Mouse (Mus musculus) stomach, embryonic 16.5 days (tissue): ENCODE measurements around the gene Clasp1. TPM values are rescaled to one million over a fixed set of nuclear protein-coding genes. Genes with fewer than 3 reads are reported as not detected.

Experiments
- ATAC-seq: fragments of 200-750 bp; cut with Nextera tagmentation; 2 replicates; pipeline ENCODE4 v1.8.0; 2017; ENCODE audit warnings: moderate number of reproducible peaks, moderate TSS enrichment; ENCODE audit not compliant: insufficient read depth, low FRiP score
- H3K27ac ChIP-seq: fragments of 300-500 bp; sonication (generic); 2 replicates; pipeline ENCODE4 v1.5.1; 2014; ENCODE audit warnings: low read length
- H3K27me3 ChIP-seq: fragments of 300-500 bp; sonication (generic); 2 replicates; pipeline ENCODE4 v1.6.1; 2014; ENCODE audit warnings: low read length, control low read depth, mixed read lengths; ENCODE audit not compliant: control insufficient read depth, insufficient read depth
- H3K36me3 ChIP-seq: fragments of 300-500 bp; sonication (generic); 2 replicates; pipeline ENCODE4 v1.6.1; 2014; ENCODE audit warnings: low read length; ENCODE audit not compliant: control insufficient read depth, insufficient read depth
- H3K4me1 ChIP-seq: fragments of 300-500 bp; sonication (generic); 2 replicates; pipeline ENCODE4 v1.6.1; 2014; ENCODE audit warnings: low read length, control low read depth, mixed read lengths; ENCODE audit not compliant: control insufficient read depth, insufficient read depth
- H3K4me2 ChIP-seq: fragments of 300-500 bp; sonication (generic); 2 replicates; pipeline ENCODE4 v1.6.1; 2014; ENCODE audit warnings: low read depth, low read length, mixed read lengths
- H3K4me3 ChIP-seq: fragments of 300-500 bp; sonication (generic); replicated peaks from 2 replicates; pipeline ENCODE4 v1.5.1; 2014; ENCODE audit warnings: mild to moderate bottlenecking, low read length
- H3K9ac ChIP-seq: fragments of 300-500 bp; sonication (generic); 2 replicates; pipeline ENCODE4 v1.6.1; 2014; ENCODE audit warnings: low read length
- H3K9me3 ChIP-seq: fragments of 300-500 bp; sonication (generic); replicated peaks from 2 replicates; pipeline ENCODE4 v1.6.1; 2016; ENCODE audit warnings: low read length, control low read depth; ENCODE audit not compliant: control insufficient read depth
- WGBS: fragments of 180-500 bp; shearing (Covaris S2); extraction: QIAGEN DNeasy Blood & Tissue Kit; methylation state at CpG from one replicate; pipeline ENCODE4 v1.1.7; 2014; 5-methylcytosine and 5-hydroxymethylcytosine counted together
- polyA plus RNA-seq: library from polyadenylated mRNA; unstranded; fragments of >200 nt; fragmentation: Nextera tagmentation; extraction: Ambion mirVana; gene quantifications from 2 replicates; pipeline ENCODE4 v1.2.1, GENCODE M21; 2015

Clasp1 gene
- polyA plus RNA-seq, 1 experiment from 2014 or later: 39.3 TPM

DNA sequence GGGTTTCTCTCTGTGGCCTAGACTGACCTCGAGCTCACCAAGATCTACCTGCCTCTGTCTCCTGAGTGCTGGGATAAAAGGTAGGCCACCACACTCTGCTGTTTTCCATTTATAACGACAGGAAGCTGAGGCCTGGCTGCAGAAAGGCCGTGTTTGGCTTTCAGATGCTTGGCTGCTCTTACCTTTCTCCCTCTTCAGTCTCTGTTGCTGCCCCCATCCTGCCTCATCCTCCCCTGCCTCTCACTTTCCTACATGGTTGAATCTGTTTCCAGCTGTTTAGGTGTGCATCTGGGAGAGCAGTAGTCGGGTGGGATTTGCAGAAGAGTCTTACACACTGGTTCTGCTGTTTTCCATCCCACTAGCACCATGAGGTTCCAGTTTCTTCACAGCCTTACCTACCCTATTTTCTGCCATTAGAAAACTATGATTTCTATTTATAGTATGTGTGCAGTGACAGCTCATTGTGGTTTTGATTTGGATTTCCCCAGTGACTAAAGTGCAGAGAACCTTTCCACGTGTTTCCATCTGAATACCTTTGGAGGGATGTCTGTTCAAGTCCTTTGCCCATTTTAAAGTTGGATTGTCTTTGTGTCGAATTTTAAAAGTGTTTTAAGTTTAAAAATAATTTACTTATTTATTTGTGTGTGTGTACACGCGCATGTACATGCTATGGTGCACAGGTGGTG lies 10.9 kb downstream of the Clasp1 start:
- Histone ChIP-seq H3K27ac (no peak overlapping the region), H3K9ac (no peak overlapping the region), H3K4me1 (no peaks in the 10 kb centered on the region), H3K9me3 (no peaks in the 10 kb centered on the region), H3K36me3 (no peaks in the 10 kb centered on the region), H3K4me3 (no peak overlapping the region), H3K4me2 (no peak overlapping the region), H3K27me3 (no peaks in the 10 kb centered on the region)
- ATAC-seq: no peak
- WGBS: 80% methylated on average over 8 of the region's 8 CpGs

DNA sequence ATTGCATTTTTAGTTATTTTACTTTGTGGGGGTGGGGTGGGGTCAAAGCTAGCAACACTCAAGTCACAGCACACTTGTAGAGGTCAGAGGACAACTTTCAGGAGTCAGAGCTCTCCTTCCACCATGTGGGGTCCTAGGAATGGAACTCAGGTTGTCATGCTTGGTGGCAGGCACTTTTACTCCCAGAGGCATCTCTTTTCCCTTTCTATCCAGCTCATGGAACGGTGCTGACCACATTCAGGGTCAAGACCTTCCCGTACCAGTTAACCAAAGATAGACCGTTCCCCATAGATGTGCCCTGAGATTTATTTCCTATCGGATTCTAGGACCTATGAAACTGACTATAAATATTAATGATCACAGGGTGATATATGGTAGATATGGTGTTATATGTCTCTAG lies 13.1 kb downstream of the Clasp1 start:
- Histone ChIP-seq H3K4me1 (no peaks in the 10 kb centered on the region), H3K36me3 (no peaks in the 10 kb centered on the region), H3K4me2 (no peak overlapping the region), H3K9ac (no peak overlapping the region), H3K27me3 (no peaks in the 10 kb centered on the region), H3K4me3 (no peak overlapping the region), H3K9me3 (no peaks in the 10 kb centered on the region), H3K27ac (no peak overlapping the region)
- 91% methylated on average over 4 of the region's 4 CpGs for WGBS
- no peak for ATAC-seq

DNA sequence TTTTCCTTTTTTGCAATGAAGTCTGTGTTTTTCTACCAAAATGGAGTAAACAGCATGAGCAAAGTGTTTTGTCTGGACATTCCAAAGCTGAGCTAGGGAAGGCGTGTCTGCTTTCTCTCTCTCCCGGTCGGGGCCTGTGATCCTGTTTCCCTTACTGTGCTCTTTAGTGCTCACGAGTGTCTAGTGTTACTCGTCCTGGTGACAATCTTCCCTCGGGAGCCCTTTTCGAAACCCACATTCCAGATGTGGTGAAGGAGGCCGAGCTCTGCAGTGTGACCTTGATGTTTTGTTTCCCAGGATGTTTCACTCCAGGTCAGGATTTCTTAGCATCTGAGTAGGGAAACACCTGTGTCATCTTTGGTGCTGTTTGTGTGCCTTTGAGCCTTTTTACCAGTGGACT lies 13.7 kb downstream of the Clasp1 start:
- no peak overlapping the region for H3K4me3 ChIP-seq
- no peaks in the 10 kb centered on the region for H3K36me3 ChIP-seq
- H3K4me2 ChIP-seq: no peak overlapping the region
- no peaks in the 10 kb centered on the region for H3K9me3 ChIP-seq
- no peak overlapping the region for H3K27ac ChIP-seq
- H3K4me1 ChIP-seq: no peaks in the 10 kb centered on the region
- no peak for ATAC-seq
- WGBS: 60% methylated on average over 8 of the region's 8 CpGs
- H3K9ac ChIP-seq: no peak overlapping the region
- no peaks in the 10 kb centered on the region for H3K27me3 ChIP-seq

DNA sequence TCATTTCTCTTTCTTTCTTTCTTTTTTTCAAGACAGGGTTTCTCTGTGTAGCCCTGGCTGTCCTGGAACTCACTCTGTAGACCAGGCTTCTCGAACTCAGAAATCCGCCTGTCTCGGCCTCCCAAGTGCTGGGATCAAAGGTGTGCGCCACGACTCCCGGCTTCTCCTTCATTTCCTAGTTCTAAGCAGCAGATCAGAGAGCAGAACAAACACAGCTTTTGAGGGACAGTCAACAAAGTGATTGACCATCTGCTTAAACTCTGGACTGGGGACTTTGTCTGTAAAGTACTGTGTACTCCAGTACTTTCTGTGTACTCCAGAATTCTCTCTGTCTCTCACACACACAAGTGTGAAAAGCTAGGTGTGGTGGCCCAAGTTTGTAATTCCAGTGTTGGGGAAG lies 14.1 kb downstream of the Clasp1 start:
- H3K9ac ChIP-seq: no peak overlapping the region
- H3K4me2 ChIP-seq: no peak overlapping the region
- 83% methylated on average over 6 of the region's 6 CpGs for WGBS
- H3K36me3 ChIP-seq: no peaks in the 10 kb centered on the region
- no peak overlapping the region for H3K27ac ChIP-seq
- no peaks in the 10 kb centered on the region for H3K27me3 ChIP-seq
- no peak for ATAC-seq
- H3K9me3 ChIP-seq: no peaks in the 10 kb centered on the region
- H3K4me1 ChIP-seq: no peaks in the 10 kb centered on the region
- H3K4me3 ChIP-seq: no peak overlapping the region

DNA sequence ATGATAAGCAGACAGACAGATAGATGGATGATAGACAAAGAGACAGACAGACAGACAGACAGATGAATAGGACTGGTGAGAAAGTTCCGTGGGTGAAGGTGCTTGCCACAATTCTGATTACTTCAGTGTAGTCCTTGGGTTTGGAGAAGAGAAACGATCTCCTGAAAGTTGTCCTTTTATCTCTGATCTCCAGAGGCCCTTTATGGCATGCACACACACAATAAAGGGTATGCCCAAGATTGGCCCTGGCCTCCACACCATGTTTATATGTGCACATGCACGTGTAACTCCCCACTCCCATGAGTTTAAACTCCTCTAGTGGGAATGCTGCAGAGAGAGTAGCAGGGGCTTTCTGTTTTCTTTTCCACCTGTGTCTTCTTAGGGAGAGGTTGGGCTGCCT lies 14.6 kb downstream of the Clasp1 start:
- Histone ChIP-seq H3K9ac (no peak overlapping the region), H3K4me2 (no peak overlapping the region), H3K9me3 (no peaks in the 10 kb centered on the region), H3K36me3 (no peaks in the 10 kb centered on the region), H3K27me3 (no peaks in the 10 kb centered on the region), H3K4me1 (no peaks in the 10 kb centered on the region), H3K4me3 (no peak overlapping the region), H3K27ac (no peak overlapping the region)
- WGBS: 78% methylated on average over 3 of the region's 3 CpGs
- no peak for ATAC-seq

DNA sequence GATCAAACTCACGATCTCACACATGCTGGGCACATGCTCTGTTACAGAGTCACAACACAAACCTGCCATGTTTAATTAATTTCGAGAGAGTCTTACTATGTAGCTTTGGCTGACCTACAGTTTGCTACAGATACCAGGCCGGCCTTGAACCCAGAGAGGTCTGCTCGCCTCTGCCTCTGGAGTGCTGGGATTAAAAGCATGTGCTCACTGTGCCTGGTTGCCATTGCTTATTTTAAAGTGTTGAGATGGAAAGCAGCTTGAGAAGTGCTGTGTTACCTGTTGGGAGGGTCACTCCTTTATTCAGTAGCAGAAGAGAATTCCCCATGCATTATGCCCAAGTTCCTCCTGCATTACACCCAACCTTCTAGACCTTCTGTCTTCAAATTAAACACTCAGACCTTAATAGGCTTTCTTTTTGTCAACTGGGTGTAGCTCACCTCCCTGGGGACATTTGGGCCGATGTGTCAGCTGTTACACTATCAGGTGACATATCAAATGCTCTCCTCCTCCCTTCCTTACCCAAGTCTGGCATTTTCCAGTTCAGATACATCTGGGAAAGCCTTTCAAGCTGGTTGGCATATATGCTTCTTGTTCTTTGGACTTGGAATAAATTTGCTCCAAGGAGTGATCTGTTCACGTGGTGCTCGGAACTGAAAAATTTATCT lies 18.9 kb downstream of the Clasp1 start:
- Histone ChIP-seq H3K9ac (no peak overlapping the region), H3K9me3 (no peaks in the 10 kb centered on the region), H3K27me3 (no peaks in the 10 kb centered on the region), H3K4me3 (no peak overlapping the region), H3K36me3 (no peaks in the 10 kb centered on the region), H3K4me2 (no peak overlapping the region), H3K27ac (no peak overlapping the region), H3K4me1 (no peaks in the 10 kb centered on the region)
- WGBS: 89% methylated on average over 7 of the region's 7 CpGs
- no peak for ATAC-seq

DNA sequence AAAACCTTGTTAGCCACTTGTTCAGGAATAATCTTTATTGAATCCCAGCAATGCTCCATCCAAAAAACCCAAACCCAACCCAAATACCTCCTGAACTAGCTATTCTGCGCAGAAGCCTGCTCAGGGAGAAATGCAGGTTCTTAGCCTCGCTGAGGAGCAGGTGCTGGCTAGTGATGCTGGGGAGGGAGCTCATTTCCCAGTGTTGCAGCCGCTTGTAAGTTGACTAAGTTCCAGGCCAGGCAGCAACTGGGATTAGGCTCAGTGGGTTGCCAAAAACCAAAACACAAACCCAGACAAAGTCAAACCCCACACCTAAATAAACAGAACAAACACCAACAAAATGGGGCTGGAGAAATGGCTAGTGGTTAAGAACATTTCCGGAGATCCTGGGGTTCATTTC lies 20.4 kb downstream of the Clasp1 start:
- no peak for ATAC-seq
- Histone ChIP-seq H3K36me3 (no peaks in the 10 kb centered on the region), H3K9ac (no peak overlapping the region), H3K4me2 (no peak overlapping the region), H3K4me3 (no peak overlapping the region), H3K27ac (no peak overlapping the region), H3K4me1 (no peaks in the 10 kb centered on the region), H3K9me3 (no peaks in the 10 kb centered on the region), H3K27me3 (no peaks in the 10 kb centered on the region)
- 82% methylated on average over 4 of the region's 4 CpGs for WGBS

DNA sequence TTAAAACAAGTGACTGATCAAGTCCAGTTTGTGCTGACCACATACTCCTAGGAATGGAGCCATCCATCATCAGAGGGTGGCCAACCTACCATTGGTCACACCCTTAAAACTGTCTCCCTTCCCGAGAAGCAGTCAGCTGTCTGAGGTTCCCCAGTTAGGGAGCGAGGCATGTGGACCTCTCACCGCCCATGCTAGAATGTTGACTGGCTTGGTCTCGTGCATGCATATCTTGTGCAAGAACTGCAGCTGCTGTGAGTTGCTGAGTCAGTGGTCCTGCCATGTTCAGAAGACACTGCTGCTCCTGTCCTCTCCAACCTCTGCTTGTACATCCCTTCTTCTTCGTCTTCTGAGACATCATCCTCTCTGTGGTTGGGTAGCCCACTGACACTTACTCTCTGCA lies 22.0 kb downstream of the Clasp1 start:
- Histone ChIP-seq H3K4me2 (no peak overlapping the region), H3K9me3 (no peaks in the 10 kb centered on the region), H3K4me3 (no peak overlapping the region), H3K4me1 (no peaks in the 10 kb centered on the region), H3K27ac (no peak overlapping the region), H3K9ac (no peak overlapping the region), H3K36me3 (no peaks in the 10 kb centered on the region), H3K27me3 (no peaks in the 10 kb centered on the region)
- 76% methylated on average over 5 of the region's 5 CpGs for WGBS
- no peak for ATAC-seq

DNA sequence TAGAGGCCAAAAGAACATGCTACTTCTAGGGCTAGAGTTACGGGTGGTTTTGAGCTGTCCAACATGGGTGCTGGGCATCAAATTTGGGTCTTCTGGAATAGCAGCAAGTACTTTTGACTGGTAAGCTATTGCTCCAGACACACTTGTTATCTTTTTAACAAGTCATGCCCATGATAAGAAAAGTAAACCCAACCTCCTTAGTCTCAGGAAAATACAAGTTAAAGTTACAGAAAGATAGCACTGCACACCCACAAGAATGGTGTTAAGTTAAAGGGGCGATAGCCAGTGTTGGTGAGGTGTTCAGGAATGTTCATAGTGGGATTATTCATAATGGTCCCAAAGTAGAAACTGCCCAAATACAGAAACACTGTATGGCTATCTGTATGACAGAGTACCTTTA lies 24.3 kb downstream of the Clasp1 start:
- no peak for ATAC-seq
- no peaks in the 10 kb centered on the region for H3K27me3 ChIP-seq
- 85% methylated on average over 2 of the region's 2 CpGs for WGBS

More for the DNA sequence above, 24.3 kb downstream of the Clasp1 start:
- Histone ChIP-seq H3K4me1 (no peaks in the 10 kb centered on the region), H3K4me2 (no peak overlapping the region), H3K9me3 (no peaks in the 10 kb centered on the region), H3K27ac (no peak overlapping the region), H3K9ac (no peak overlapping the region), H3K4me3 (no peak overlapping the region), H3K36me3 (no peaks in the 10 kb centered on the region)
